Mouse (Mus musculus): ENCODE data around the gene Pkn2. TPM values are rescaled to one million over a fixed set of nuclear protein-coding genes. Genes with fewer than 3 reads are reported as not detected.

Gene Pkn2
- polyA plus RNA-seq, 1 experiment from 2014 or later = 30.9 TPM

DNA sequence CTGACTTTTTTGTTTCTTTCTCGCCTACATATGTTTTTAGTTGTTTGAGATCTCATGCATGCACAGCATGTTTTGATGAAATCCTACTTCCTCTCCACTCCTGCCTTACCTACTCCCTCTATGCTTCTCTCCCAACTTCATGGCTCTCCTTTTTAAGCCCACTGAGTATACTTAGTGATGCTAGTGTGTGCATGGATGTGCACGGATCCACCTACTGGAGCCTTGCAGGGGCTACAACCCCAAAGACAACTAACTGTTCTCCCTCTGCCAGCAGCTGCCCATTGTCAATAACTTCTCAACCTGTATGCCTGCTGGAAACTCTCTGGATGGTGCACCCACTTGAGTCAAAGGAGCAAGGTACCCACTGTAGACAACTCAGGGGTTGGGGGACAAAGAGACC, 17.9 kb upstream of the Pkn2 start:
- H3K4me2 ChIP-seq (ENCODE audit: low read length) = no peak overlapping the region
- 91% methylated on average over 2 of the region's 2 CpGs for WGBS
- DNase-seq (no peak), ATAC-seq (ENCODE audit: low FRiP score, low TSS enrichment) (no peak)
- H3K27me3 ChIP-seq (ENCODE audit: control insufficient read depth, insufficient read depth, low read length) = no peaks in the 10 kb centered on the region
- no peak overlapping the region for H3K4me3 ChIP-seq (replicated peaks; ENCODE audit: low read depth, low read length)
- H3K9me3 ChIP-seq (ENCODE audit: control insufficient read depth, low read length) = no peaks in the 10 kb centered on the region
- H3K4me1 ChIP-seq (ENCODE audit: control insufficient read depth, insufficient read depth, low read length) = no peaks in the 10 kb centered on the region
- no peak overlapping the region for H3K27ac ChIP-seq (replicated peaks; ENCODE audit: low read depth, low read length)
- no peaks in the 10 kb centered on the region for H3K36me3 ChIP-seq (ENCODE audit: control insufficient read depth, insufficient read depth, low read length)
- no peak overlapping the region for H3K9ac ChIP-seq (replicated peaks; ENCODE audit: low read length)

DNA sequence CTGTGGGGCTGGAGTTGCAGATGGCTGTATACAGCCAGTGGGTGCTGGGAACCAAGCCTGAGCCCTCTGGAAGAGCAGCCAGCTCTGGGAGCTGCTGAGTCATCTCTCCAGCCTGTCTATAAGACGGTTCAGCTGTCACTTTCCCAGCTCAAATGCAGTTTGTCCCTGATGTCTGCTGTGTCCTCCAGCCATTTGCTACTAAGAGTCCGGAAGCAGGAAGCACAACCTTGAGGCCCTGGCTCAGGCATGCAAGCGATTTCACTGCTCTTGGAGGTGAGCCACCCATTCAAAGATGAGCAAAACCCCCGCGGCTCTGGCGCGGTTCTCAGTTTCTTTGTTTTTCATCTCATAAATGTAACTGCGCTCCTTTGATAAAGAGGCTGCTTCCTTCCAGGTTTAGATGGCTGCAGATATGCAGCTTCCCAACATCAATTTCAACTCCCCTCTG, 17.2 kb upstream of the Pkn2 start:
- no peak overlapping the region for H3K4me3 ChIP-seq (replicated peaks; ENCODE audit: low read depth, low read length)
- no peaks in the 10 kb centered on the region for H3K27me3 ChIP-seq (ENCODE audit: control insufficient read depth, insufficient read depth, low read length)
- ATAC-seq (ENCODE audit: low FRiP score, low TSS enrichment) (no peak), DNase-seq (no peak)
- H3K36me3 ChIP-seq (ENCODE audit: control insufficient read depth, insufficient read depth, low read length) = no peaks in the 10 kb centered on the region
- H3K27ac ChIP-seq (replicated peaks; ENCODE audit: low read depth, low read length) = no peak overlapping the region
- 90% methylated on average over 8 of the region's 8 CpGs for WGBS
- no peak overlapping the region for H3K9ac ChIP-seq (replicated peaks; ENCODE audit: low read length)
- no peak overlapping the region for H3K4me2 ChIP-seq (ENCODE audit: low read length)
- H3K9me3 ChIP-seq (ENCODE audit: control insufficient read depth, low read length) = no peaks in the 10 kb centered on the region
- H3K4me1 ChIP-seq (ENCODE audit: control insufficient read depth, insufficient read depth, low read length) = no peaks in the 10 kb centered on the region

DNA sequence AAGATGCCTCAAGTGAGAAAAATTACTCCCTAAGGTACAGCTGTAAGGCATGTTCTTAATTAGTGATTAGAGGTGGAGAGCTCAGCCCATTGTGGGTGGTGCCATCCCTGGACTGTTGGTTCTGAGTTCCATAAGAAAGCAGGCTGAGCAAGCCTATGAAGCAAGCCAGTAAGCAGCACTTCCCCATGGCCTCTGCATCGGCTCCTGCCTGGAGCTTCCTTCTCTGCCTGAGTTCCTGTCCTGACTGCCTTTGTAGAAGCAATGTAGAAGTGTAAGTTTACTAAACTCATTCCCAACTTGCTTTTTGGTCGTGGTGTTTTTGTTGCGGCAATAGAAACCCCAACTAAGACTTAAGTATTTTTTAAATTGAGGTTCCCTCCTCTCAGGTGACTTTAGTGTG, 8.6 kb upstream of the Pkn2 start:
- no peak overlapping the region for H3K9ac ChIP-seq (replicated peaks; ENCODE audit: low read length)
- H3K4me3 ChIP-seq (replicated peaks; ENCODE audit: low read depth, low read length) = no peak overlapping the region
- H3K4me2 ChIP-seq (ENCODE audit: low read length) = no peak overlapping the region
- no peaks in the 10 kb centered on the region for H3K4me1 ChIP-seq (ENCODE audit: control insufficient read depth, insufficient read depth, low read length)
- no peak overlapping the region for H3K27ac ChIP-seq (replicated peaks; ENCODE audit: low read depth, low read length)
- ATAC-seq (ENCODE audit: low FRiP score, low TSS enrichment) (no peak), DNase-seq (no peak)
- H3K9me3 ChIP-seq (ENCODE audit: control insufficient read depth, low read length) = no peaks in the 10 kb centered on the region
- no peaks in the 10 kb centered on the region for H3K36me3 ChIP-seq (ENCODE audit: control insufficient read depth, insufficient read depth, low read length)
- no peaks in the 10 kb centered on the region for H3K27me3 ChIP-seq (ENCODE audit: control insufficient read depth, insufficient read depth, low read length)
- 86% methylated on average over 3 of the region's 3 CpGs for WGBS

DNA sequence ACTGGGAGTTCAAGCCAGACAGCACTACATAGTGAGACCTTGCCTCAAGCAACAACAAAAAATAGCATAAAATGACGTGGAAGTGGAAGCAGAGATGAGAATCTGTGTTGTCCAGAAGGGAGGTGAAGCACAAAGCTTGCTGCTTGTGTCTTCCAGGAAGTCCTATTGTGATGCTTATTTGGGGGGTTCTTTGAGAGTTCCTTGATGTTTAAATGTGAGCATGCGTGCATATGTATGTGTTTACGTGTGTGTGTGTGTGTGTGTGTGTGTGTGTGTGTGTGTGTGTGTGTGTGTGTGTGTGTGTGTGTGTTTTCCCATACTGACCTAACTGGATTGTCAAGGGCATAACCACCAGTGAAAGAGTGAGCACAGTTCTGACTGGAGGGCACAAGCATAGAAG, 5.2 kb upstream of the Pkn2 start:
- no peaks in the 10 kb centered on the region for H3K9me3 ChIP-seq (ENCODE audit: control insufficient read depth, low read length)
- ATAC-seq (ENCODE audit: low FRiP score, low TSS enrichment) (no peak), DNase-seq (no peak)
- no peaks in the 10 kb centered on the region for H3K36me3 ChIP-seq (ENCODE audit: control insufficient read depth, insufficient read depth, low read length)
- no peak overlapping the region for H3K27ac ChIP-seq (replicated peaks; ENCODE audit: low read depth, low read length)
- no peaks in the 10 kb centered on the region for H3K27me3 ChIP-seq (ENCODE audit: control insufficient read depth, insufficient read depth, low read length)
- no peak overlapping the region for H3K9ac ChIP-seq (replicated peaks; ENCODE audit: low read length)
- 81% methylated on average over 3 of the region's 3 CpGs for WGBS
- peaks cover 5% of the 10 kb centered on the region; the same call in 1 of the 2 replicates for H3K4me1 ChIP-seq (ENCODE audit: control insufficient read depth, insufficient read depth, low read length)
- H3K4me3 ChIP-seq (replicated peaks; ENCODE audit: low read depth, low read length) = no peak overlapping the region
- no peak overlapping the region for H3K4me2 ChIP-seq (ENCODE audit: low read length)

DNA sequence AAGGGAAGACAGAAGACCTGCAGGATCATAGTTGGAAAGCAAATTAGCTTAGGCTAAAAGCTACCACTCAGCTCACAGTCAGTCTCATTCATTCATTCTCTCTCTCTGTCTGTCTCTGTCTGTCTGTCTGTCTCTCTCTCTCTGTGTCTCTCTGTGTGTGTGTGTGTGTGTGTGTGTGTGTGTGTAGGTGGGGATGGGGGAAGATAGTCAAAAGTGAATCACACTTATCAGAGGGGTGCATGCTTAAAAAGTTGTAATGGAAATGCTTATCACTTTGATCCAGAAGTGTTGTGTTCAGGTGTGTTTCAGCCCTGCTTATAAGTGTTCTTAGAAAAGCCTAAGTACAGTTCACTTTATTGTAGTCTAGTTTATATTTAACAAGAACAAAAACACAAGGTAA, 2.8 kb upstream of the Pkn2 start:
- Histone ChIP-seq H3K9ac (replicated peaks; ENCODE audit: low read length) (no peak overlapping the region), H3K9me3 (ENCODE audit: control insufficient read depth, low read length) (no peaks in the 10 kb centered on the region), H3K36me3 (ENCODE audit: control insufficient read depth, insufficient read depth, low read length) (no peaks in the 10 kb centered on the region), H3K27ac (replicated peaks; ENCODE audit: low read depth, low read length) (no peak overlapping the region), H3K27me3 (ENCODE audit: control insufficient read depth, insufficient read depth, low read length) (no peaks in the 10 kb centered on the region), H3K4me2 (ENCODE audit: low read length) (no peak overlapping the region), H3K4me1 (ENCODE audit: control insufficient read depth, insufficient read depth, low read length) (peaks cover 5% of the 10 kb centered on the region; the same call in 1 of the 2 replicates), H3K4me3 (replicated peaks; ENCODE audit: low read depth, low read length) (no peak overlapping the region)
- DNase-seq (no peak), ATAC-seq (ENCODE audit: low FRiP score, low TSS enrichment) (no peak)

DNA sequence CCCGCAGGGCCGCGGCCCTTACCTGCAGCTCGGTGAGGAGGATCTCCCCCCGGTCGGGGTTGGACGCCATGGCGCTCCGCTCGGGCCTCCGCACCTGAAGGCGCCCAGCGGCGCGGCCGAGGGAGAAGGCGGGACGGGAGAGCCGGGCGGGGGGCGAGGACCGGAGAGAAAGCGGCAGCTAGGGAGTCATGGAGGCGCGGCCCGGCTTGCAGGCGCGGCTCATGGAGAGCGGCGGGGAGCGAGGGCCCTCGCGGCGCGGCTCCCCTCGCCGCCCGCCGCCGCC, 274 bp downstream of the Pkn2 start:
- DNase-seq (no peak), ATAC-seq (ENCODE audit: low FRiP score, low TSS enrichment) (peak; percentile 71)
- peak overlapping the region; percentile 94 for H3K27ac ChIP-seq (replicated peaks; ENCODE audit: low read depth, low read length)
- H3K9me3 ChIP-seq (ENCODE audit: control insufficient read depth, low read length) = no peaks in the 10 kb centered on the region
- H3K36me3 ChIP-seq (ENCODE audit: control insufficient read depth, insufficient read depth, low read length) = no peaks in the 10 kb centered on the region
- no peaks in the 10 kb centered on the region for H3K27me3 ChIP-seq (ENCODE audit: control insufficient read depth, insufficient read depth, low read length)
- peak overlapping the region; percentile 94 for H3K9ac ChIP-seq (replicated peaks; ENCODE audit: low read length)
- peaks cover 5% of the 10 kb centered on the region; the same call in 1 of the 2 replicates for H3K4me1 ChIP-seq (ENCODE audit: control insufficient read depth, insufficient read depth, low read length)
- peak overlapping the region; percentile 59 for H3K4me2 ChIP-seq (ENCODE audit: low read length)
- H3K4me3 ChIP-seq (replicated peaks; ENCODE audit: low read depth, low read length) = peak overlapping the region; percentile 98
- WGBS = under 1% methylated on average over 27 of the region's 40 CpGs

DNA sequence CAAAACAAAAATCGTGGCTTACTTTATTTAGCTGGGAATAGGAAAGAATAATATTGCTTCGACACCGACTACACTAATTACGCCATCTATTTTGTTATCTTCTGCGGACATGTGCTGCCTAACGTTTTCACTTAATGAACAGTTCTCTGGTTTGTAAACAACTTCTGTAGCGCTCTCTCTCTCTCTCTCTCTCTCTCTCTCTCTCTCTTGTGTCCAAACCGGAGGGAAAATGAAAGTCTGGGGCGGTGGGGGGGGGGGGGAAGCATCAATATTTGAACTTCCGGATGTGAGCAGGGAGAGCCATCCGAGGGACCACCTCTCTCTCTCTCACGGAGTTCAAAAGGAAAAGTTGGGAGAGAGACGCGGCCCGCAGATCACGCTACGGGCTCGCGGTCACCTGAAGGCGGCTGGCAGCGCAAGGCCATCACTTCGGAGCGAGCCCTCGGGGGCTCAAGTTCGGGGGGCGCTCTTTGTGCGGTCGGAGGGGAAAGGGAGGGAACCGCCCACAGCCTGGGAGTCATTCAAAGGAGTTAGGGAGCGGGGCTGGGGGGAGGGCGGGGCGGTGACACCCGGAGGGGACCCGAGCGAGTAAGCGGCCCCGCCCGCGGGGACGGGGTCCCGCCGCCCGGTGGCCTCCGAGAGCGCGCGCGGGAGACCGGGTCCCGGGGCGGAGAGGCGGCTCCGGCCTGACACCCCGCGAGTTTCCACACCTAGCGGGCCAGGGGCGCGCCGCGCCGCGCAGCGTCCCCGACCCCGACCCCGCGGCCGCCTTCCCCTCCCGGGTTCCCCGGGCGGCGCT, 815 bp downstream of the Pkn2 start:
- no peaks in the 10 kb centered on the region for H3K9me3 ChIP-seq (ENCODE audit: control insufficient read depth, low read length)
- H3K36me3 ChIP-seq (ENCODE audit: control insufficient read depth, insufficient read depth, low read length) = no peaks in the 10 kb centered on the region
- peak overlapping the region; percentile 94 for H3K27ac ChIP-seq (replicated peaks; ENCODE audit: low read depth, low read length)
- H3K27me3 ChIP-seq (ENCODE audit: control insufficient read depth, insufficient read depth, low read length) = no peaks in the 10 kb centered on the region
- WGBS = under 1% methylated on average over 62 of the region's 72 CpGs
- DNase-seq (peak; percentile 67), ATAC-seq (ENCODE audit: low FRiP score, low TSS enrichment) (peak; percentile 18)
- peak overlapping the region; percentile 94 for H3K9ac ChIP-seq (replicated peaks; ENCODE audit: low read length)
- peak overlapping the region; percentile 98 for H3K4me3 ChIP-seq (replicated peaks; ENCODE audit: low read depth, low read length)
- peak overlapping the region; percentile 59 for H3K4me2 ChIP-seq (ENCODE audit: low read length)
- H3K4me1 ChIP-seq (ENCODE audit: control insufficient read depth, insufficient read depth, low read length) = peaks cover 5% of the 10 kb centered on the region; the same call in 1 of the 2 replicates

DNA sequence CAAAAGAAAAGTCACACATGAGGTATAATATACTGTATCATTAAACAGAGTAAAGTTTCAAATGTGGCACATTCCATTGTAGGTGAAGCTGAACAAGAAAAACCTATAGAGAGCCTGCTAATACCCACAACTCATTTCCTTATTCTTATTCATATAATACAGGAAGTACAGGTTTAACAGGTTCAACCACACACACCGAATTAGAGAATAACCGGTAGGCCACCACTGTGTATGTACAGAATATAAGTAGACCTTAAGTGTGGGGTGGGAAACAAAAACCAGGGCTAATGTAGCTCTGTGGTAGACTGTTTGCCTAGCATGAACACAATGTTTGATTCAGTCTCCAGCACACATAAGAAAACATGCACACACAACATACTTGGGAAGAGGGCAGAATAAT, 18.6 kb downstream of the Pkn2 start:
- no peaks in the 10 kb centered on the region for H3K9me3 ChIP-seq (ENCODE audit: control insufficient read depth, low read length)
- H3K27ac ChIP-seq (replicated peaks; ENCODE audit: low read depth, low read length) = no peak overlapping the region
- WGBS = 95% methylated on average over 2 of the region's 2 CpGs
- no peak overlapping the region for H3K4me3 ChIP-seq (replicated peaks; ENCODE audit: low read depth, low read length)
- DNase-seq = no peak
- no peak overlapping the region for H3K4me2 ChIP-seq (ENCODE audit: low read length)
- no peak for ATAC-seq (ENCODE audit: low FRiP score, low TSS enrichment)
- no peak overlapping the region for H3K9ac ChIP-seq (replicated peaks; ENCODE audit: low read length)
- no peaks in the 10 kb centered on the region for H3K36me3 ChIP-seq (ENCODE audit: control insufficient read depth, insufficient read depth, low read length)
- no peaks in the 10 kb centered on the region for H3K4me1 ChIP-seq (ENCODE audit: control insufficient read depth, insufficient read depth, low read length)
- H3K27me3 ChIP-seq (ENCODE audit: control insufficient read depth, insufficient read depth, low read length) = no peaks in the 10 kb centered on the region

DNA sequence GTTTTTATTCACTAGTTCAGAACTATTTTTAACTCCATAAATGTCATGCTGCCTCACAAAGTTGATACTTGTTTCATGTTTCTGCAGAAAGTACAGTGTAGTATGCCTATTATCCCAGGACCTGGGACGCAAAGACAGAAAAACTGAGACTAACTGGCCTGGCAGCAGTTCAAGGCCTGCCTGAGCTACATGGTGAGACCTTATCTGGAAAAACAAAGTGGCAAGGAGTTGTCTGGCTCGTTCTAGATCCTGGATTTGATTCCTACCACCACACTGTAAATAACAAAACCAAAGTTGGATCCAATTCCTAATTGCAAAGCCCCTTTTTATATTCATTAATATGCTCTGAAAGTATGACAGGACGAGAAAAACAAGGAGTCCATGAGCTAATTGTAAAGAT, 25.0 kb downstream of the Pkn2 start:
- Histone ChIP-seq H3K4me1 (ENCODE audit: control insufficient read depth, insufficient read depth, low read length) (no peaks in the 10 kb centered on the region), H3K9ac (replicated peaks; ENCODE audit: low read length) (no peak overlapping the region), H3K36me3 (ENCODE audit: control insufficient read depth, insufficient read depth, low read length) (no peaks in the 10 kb centered on the region), H3K27me3 (ENCODE audit: control insufficient read depth, insufficient read depth, low read length) (no peaks in the 10 kb centered on the region), H3K27ac (replicated peaks; ENCODE audit: low read depth, low read length) (no peak overlapping the region), H3K4me3 (replicated peaks; ENCODE audit: low read depth, low read length) (no peak overlapping the region), H3K9me3 (ENCODE audit: control insufficient read depth, low read length) (no peaks in the 10 kb centered on the region), H3K4me2 (ENCODE audit: low read length) (no peak overlapping the region)
- WGBS = 93% methylated on average over 3 of the region's 3 CpGs
- ATAC-seq (ENCODE audit: low FRiP score, low TSS enrichment) = no peak
- DNase-seq = no peak
